19 mouse cellular contexts compared by ENCODE assay signal in the genomic region with DNA sequence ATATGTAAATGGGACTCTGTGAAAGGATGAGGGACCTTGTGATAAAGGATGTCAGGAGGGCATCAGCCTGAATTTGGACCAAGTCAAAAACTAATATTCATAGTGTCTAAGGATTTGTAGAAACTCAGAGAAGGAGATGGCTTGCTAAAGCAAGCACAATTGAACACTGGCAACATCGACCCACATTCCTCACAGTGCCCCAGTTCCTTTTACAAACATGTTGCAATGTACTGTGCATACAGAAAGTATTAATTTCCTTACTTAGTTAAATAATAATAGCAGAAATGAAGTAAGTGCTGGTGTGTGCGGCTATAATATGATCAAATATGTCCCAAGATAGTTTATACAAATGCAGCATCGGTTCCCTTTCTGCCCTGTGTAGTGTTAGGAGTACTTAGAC.
A peak's percentile ranks its signal among the peaks of the same experiment; 100 is the strongest.
DNase-seq lines count a peak whose midpoint lies in the region; ATAC-seq and TF ChIP-seq lines count a peak whose summit lies in the region.
"Had no signal": no experiment of that assay in that cellular context is flagged by ENCODE, and none has a peak within 500 bp of the region (broad histone marks: within the 10 kb centered on the region; RNA-seq: fewer than 3 reads in every experiment).

No protein-coding gene starts in this region.

- ATAC-seq in liver, embryonic 12.5 days, result no peak
- ATAC-seq in liver, postnatal 0 days, result peak; percentile 80
- ATAC-seq: activated CD4-positive, CD25-positive, alpha-beta regulatory T cell, adult 4 months; CD4-positive, CD25-positive, alpha-beta regulatory T cell, adult 4 months; Patski had no signal

- no peaks in the 10 kb centered on the region for H3K36me3 ChIP-seq in liver, adult 2 months (ENCODE audit: control insufficient read depth, insufficient read depth, low read length)
- H3K36me3 ChIP-seq in liver, embryonic 12.5 days, result no peaks in the 10 kb centered on the region
- no peaks in the 10 kb centered on the region for H3K36me3 ChIP-seq in liver, postnatal 0 days (replicated peaks; ENCODE audit: insufficient read depth, low read length)
- H3K36me3 ChIP-seq: G1E had no signal

- no peaks in the 10 kb centered on the region for H3K27me3 ChIP-seq in liver, adult 2 months (ENCODE audit: control insufficient read depth, insufficient read depth, low read length)
- no peaks in the 10 kb centered on the region for H3K27me3 ChIP-seq in liver, embryonic 12.5 days (replicated peaks)
- H3K27me3 ChIP-seq in liver, postnatal 0 days (ENCODE audit: insufficient read depth, low read length), result no peaks in the 10 kb centered on the region
- H3K27me3 ChIP-seq: CH12.LX, Patski had no signal

- TF ChIP-seq EP300 in liver, postnatal 0 days (IDR thresholded peaks at IDR 0.05; ENCODE audit: low read depth), result no peak

- 25% methylated on average over 3 of the region's 3 CpGs for WGBS in liver, adult 2 months
- whole genome bisulfite sequencing in liver, embryonic 12.5 days (ENCODE audit: insufficient replicate concordance), result 68% methylated on average over 3 of the region's 3 CpGs
- 53% methylated on average over 3 of the region's 3 CpGs for WGBS in liver, postnatal 0 days (ENCODE audit: insufficient replicate concordance)

- no peak for TF ChIP-seq POLR2A in liver, adult 2 months (IDR thresholded peaks at IDR 0.05; ENCODE audit: extremely low read depth, insufficient read depth, low read length)

- H3K79me2 ChIP-seq in liver, adult 2 months (ENCODE audit: control insufficient read depth, insufficient read depth, low read length), result no peaks in the 10 kb centered on the region

- H3K27ac ChIP-seq in liver, adult 2 months (replicated peaks; ENCODE audit: insufficient read depth, low read depth, low read length), result no peak overlapping the region; the same call in 1 of the 2 replicates
- no peak overlapping the region for H3K27ac ChIP-seq in liver, embryonic 12.5 days
- H3K27ac ChIP-seq in liver, postnatal 0 days (ENCODE audit: low read depth), result no peak overlapping the region

- no peak overlapping the region for H3K9ac ChIP-seq in liver, adult 2 months (ENCODE audit: low read depth, low read length)
- H3K9ac ChIP-seq in liver, embryonic 12.5 days, result no peak overlapping the region
- no peak overlapping the region for H3K9ac ChIP-seq in liver, postnatal 0 days (replicated peaks)

- H3K4me1 ChIP-seq in liver, adult 2 months (ENCODE audit: control insufficient read depth, insufficient read depth, low read length), result peaks cover 29% of the 10 kb centered on the region
- H3K4me1 ChIP-seq in liver, embryonic 12.5 days, result no peaks in the 10 kb centered on the region; the same call in 1 of the 2 replicates
- H3K4me1 ChIP-seq in liver, postnatal 0 days (ENCODE audit: insufficient read depth), result peaks cover 8% of the 10 kb centered on the region

- no peak overlapping the region for H3K4me3 ChIP-seq in liver, adult 2 months (ENCODE audit: insufficient read depth, low read depth, low read length)
- no peak overlapping the region for H3K4me3 ChIP-seq in liver, embryonic 12.5 days
- H3K4me3 ChIP-seq in liver, postnatal 0 days (ENCODE audit: low read depth, low read length), result no peak overlapping the region

- no peak overlapping the region for H3K4me2 ChIP-seq in liver, embryonic 12.5 days
- H3K4me2 ChIP-seq in liver, postnatal 0 days (ENCODE audit: low read depth, low read length), result no peak overlapping the region

- peak; percentile 75 for DNase-seq in liver, adult 2 months (ENCODE audit: extremely low read depth, low read depth, low spot score)
- DNase-seq in liver, postnatal 0 days, result no peak
- DNase-seq in liver, result no peak
- DNase-seq: adrenal gland, adult 2 months; adrenal gland, adult 8-10 months; adrenal gland, postnatal 10 days; adrenal gland, postnatal 14 days; adrenal gland, postnatal 25 days; adrenal gland, postnatal 36 days; B cell, adult 2 months; cerebellum, adult 11 months; cerebellum, adult 11-12 months; cerebellum, adult 18-20 months had no signal

- no peak for TF ChIP-seq CTCF in liver, adult 2 months (IDR thresholded peaks at IDR 0.05; ENCODE audit: low read depth, low read length)
- no peak for TF ChIP-seq CTCF in liver, postnatal 0 days (IDR thresholded peaks at IDR 0.05; ENCODE audit: low read depth)

- no peaks in the 10 kb centered on the region for H3K9me3 ChIP-seq in liver, embryonic 12.5 days (replicated peaks)
- H3K9me3 ChIP-seq in liver, postnatal 0 days (ENCODE audit: low read length), result no peaks in the 10 kb centered on the region
- H3K9me3 ChIP-seq: G1E had no signal
